Mouse (Mus musculus) left cerebral cortex, postnatal 14 days (tissue): Measurements from ENCODE around the gene H2al2a. TPM values are rescaled to one million over a fixed set of nuclear protein-coding genes. Genes with fewer than 3 reads are reported as not detected.

Experiments used
- DNase-seq, 2 experiments: peaks; one replicate each; pipeline ENCODE4 v3.0.0; 2021 to 2022; ENCODE audit warnings: low spot score in 2 of 2, mixed read lengths in 1 of 2
- intact Hi-C: fragments of 180-260 bp; cut with DNase I; formaldehyde crosslinking; loops from one replicate; pipeline ENCODE4 v1.15.1; 2025
- total RNA-seq, 2 experiments: library from RNA; stranded (reverse); gene quantifications; 2 replicates each; pipeline ENCODE4 v1.2.3; 2021

The H2al2a gene
- total RNA-seq, 2 experiments from 2014 or later, result not detected

DNA sequence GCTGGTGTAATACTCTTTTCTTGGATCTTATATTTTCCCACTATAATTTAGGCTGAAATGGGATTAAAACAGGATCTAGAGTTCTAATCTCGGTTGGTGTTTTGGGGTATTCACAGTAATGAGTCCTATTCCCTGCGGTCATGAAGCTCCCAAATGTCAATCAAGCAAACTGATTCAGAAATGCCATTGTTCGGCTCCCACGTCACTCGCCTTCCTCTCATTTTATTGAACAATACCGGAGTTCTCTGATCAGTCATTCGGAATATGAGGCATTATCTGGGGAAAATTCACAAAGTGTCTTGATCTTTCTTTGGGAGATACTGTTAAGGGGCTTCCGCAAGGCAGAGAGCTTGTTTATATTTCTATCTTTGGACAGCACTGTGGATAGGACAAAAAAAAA, 33.8 kb upstream of the H2al2a start:
- no peak for DNase-seq

GRCm38 (mm10) chr2:18029656-18030055, 32.9 kb upstream of the H2al2a start:
- DNase-seq, result no peak
- intact Hi-C loops, result loop anchor here (5.0 to 10.0 kb wide), 6 partner anchors 33 to 663 kb away; partner anchors contain the start of gene Spag6

More for the DNA sequence above, 33.8 kb upstream of the H2al2a start:
- intact Hi-C loops, result no loop called here

DNA sequence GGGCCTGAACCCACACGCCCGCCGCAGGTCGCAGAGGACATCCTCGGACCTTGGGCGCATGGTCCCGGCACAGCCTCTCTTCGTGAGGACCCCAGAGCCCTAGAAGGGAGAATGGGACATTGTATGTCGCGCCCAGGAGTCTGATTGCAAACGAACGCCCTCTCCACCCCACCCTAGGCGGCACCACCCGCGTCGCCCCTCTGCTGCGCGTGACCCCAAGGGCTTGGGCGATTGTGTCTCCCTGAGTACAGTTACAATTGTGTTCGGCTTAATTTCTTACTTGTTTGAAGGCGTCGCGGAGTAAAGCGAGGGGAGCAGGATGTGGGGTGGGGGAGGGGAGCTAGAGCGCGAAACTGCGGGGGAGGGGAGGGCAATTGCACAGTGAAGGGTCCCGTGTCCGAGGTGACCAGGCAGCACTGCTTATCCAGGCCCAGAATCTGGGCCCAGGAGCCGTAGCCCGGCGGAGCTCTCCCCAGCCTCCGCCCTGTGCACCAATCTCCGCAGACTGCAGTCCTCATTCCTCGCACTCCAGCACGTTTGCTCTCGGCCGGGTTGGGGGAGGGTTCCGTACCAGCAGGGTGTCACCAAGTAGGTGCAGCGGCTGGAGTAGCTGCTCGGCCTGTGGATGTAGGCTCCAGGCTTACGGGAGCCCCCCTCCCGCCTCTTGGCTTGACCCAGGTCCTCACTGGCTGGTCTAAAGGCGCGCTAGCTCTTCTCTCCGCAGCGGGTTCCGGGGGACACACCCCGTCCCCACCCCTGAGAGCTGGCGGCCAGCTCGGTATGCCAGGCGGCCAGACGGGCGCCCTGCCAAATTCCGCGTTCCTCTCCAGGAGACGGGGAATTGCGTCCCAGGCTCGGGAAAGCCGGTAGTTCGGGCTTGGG, 31.6 kb upstream of the H2al2a start:
- intact Hi-C loops, result loop anchor here (5.0 to 10.0 kb wide), 6 partner anchors 34 to 664 kb away; partner anchors contain the start of gene Spag6
- DNase-seq, result peak; percentile 75 to 78

DNA sequence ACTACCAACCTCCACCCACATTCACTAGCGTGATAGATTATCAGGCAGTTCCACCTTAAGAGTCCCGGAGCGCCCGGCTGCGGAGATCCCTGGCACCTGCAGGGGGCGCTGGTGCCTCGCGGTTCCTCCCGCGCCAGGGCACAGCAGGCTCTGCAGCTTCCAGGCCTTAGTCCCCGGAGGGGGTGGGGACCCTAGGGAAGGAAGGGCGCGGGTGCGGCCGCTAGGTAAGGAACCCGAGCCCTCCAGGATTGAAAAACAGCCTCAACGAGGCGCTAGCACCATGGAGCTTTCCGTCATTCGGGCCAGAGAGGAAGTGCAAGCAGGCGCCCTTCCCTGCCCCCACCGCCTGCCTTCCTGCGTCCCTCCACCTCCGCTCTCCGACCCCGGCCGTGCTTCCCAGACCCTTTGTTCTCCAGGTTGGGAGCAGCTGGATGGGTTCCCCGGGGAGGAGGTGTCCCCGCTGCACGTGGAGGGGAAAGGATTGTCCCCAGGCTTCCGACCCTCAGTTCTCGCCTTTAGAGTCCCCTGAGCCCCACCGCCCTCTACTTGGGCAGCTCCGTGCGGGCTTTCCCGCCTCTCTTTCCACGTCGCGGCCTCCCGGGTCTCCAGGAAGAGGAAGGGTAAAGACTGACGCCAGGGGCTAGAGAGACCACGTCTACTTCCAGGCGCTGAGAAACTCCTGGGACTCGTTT, 30.8 kb upstream of the H2al2a start:
- DNase-seq, result peak; percentile 95
- intact Hi-C loops, result loop anchor here (5.0 to 10.0 kb wide), 6 partner anchors 35 to 665 kb away; partner anchors contain the start of gene Spag6

- DNase-seq, result peak in 1 of 2 experiments; percentile 38
- intact Hi-C loops, result loop anchor here (5.0 to 10.0 kb wide), 6 partner anchors 36 to 666 kb away; partner anchors contain the start of gene Spag6
These were observed 29.6 kb upstream of the H2al2a start for GRCm38 (mm10) chr2:18026116-18026947.

DNA sequence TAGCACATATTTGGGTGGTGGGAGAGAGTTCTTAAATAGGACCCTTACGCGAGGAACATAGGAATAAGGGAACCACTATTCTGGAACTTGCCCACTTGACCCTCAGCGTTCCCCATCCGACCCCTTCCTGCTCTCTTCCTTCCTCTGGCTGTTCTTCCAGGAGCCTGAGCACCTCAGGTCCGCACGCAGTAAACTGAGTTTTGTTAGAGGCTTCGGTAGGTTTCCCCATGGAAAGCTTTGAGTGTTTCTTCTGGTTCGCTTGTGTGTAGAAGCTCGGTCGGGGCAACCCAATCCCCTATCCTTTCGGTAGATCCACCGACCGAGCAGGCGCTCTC, 29.0 kb upstream of the H2al2a start:
- intact Hi-C loops, result loop anchor here (5.0 to 10.0 kb wide), 6 partner anchors 37 to 667 kb away; partner anchors contain the start of gene Spag6
- DNase-seq, result no peak

DNA sequence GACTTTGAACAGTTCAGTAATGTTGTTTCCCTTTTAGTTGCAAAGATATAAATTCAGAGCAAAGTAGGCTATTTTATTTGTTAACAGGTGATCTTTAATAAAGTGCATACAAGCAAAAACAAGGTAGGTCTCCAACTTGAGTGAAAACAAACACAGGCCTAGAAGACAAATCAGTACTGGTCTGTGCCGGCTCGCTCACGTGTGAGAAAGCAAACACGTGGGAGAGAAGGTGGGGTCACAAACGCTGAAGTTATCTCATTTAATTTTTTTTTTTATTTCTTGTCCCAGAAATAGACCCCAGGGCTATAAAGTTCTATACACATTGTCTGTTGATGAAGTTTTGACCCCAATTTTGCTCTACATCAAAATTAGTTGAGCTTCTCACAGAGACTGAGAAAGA, 28.4 kb upstream of the H2al2a start:
- intact Hi-C loops, result loop anchor here (5.0 to 10.0 kb wide), 6 partner anchors 37 to 667 kb away; partner anchors contain the start of gene Spag6
- no peak for DNase-seq

- intact Hi-C loops, result loop anchor here (10.0 kb wide), 2 partner anchors 168 to 378 kb away; no protein-coding TSS in a partner anchor
- DNase-seq, result no peak
These were observed 26.1 kb upstream of the H2al2a start for GRCm38 (mm10) chr2:18022886-18023285.

DNA sequence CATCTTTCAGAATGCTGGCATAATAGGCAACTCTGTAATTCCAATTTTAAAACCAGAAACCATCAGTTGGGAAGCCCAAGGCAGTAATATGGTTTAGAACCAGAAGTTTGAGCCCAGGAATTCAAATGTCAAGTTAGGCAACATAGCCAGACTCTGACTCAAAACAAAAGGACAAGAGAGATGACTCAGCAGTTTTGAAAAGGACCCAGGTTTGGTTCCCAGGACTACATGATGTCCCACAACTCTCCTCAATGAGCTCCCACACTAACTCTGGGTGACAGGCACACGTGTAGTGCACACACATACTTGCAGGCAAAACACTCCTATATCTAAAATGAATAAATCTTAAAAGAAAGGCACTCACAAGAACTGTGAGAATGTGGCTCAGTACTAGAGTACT, 22.4 kb upstream of the H2al2a start:
- intact Hi-C loops, result no loop called here
- no peak for DNase-seq

DNA sequence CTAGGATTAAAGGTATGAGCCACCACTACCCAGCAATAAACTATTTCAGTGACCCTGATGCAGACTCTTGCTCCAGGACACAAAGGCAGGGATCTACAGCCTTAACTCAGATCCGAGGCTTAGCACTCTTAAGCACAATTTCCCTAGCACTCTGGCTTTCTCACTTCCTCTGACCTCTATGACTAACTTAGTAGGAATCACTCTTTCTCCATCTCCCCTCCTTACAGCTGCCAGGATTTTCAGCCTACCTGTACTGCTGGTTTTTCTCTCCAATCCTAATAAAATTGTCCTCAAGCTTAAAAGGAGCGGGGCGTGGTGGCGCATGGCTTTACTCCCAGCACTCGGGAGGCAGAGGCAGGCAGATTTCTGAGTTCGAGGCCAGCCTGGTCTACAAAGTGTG, 20.6 kb upstream of the H2al2a start:
- DNase-seq, result no peak
- intact Hi-C loops, result no loop called here

DNA sequence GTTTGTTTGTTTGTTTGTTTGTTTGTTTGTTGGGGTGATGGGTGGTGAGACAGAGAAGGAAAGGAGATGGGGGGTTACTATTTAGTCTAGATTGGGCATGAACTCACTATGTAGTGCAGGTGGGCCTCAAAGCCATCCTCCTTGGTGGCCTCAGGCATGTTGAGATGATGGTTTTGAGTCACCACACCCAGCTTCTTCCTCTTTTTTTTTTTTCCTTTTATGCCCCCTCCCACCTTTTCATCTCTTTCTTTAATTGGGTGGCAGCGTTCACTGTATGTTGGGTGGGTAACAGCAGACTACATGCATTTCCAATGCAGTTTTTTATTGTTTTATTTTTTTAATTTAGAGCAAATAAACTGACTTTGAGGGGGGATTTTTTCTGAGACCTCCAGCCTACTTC, 19.9 kb upstream of the H2al2a start:
- DNase-seq, result no peak
- intact Hi-C loops, result no loop called here

DNA sequence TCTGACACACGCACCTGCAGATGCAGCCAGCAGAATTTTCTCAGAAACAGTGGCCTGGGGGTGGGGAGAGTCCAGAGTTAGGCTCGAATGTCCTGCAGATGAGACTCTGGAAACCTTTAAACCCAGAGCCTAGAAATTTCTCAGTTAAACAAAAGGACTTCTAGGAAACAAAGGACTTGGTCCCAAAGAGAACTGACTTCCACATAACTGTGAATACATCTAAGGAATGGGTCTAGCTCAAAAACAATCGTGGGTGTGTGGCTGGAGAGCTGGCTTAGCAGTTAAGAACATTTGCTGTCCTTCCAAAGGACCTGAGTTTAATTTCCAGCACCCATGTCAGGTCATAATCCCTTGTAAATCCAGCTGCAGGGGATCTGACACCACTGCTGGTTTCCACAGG, 18.8 kb upstream of the H2al2a start:
- intact Hi-C loops, result no loop called here
- DNase-seq, result no peak

- DNase-seq, result no peak
- intact Hi-C loops, result no loop called here
These were observed 16.1 kb upstream of the H2al2a start for GRCm38 (mm10) chr2:18012866-18013265.

DNA sequence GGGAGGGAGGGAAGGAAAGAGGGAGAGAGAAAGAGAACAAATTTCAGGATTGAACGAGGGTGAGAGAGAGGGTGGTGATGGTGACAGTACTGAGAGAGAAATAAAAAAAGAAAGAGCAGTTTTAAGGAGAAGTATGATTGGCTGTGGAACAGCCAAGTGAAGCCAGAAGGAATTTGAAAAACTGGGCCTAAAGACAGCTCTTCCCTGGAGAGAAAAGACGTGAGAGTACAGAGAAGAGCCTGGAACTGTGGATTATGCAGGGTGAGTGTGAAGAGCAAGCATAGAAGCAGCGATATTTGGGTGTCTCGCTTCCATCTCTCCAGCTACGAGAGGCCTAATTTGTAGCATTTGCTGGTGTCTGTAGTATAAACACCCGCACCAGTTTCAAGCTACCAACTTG, 14.5 kb upstream of the H2al2a start:
- intact Hi-C loops, result no loop called here

DNA sequence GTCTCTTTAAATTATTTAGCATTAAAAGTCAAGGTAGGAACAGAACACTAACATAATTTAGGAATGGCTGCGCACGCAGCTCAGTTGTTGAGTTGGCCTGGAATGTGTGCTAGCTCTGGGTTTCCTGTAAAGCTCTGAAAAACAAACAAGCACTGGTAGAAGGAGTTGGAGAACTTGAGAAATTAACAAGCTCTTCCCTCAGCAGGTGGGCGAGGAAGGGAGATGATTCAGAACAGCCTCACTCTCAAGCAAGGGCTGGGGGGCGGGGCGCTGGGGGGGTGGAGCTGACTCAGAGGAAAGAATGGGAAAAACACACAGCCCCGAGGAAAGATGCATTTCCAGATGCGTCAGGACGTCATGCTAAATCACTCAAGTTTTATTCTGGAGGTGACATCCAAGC, 8.4 kb upstream of the H2al2a start:
- DNase-seq, result peak in 1 of 2 experiments; percentile 11
- intact Hi-C loops, result loop anchor here (5.0 kb wide), 1 partner anchor 807 kb away; no protein-coding TSS in a partner anchor

More for the DNA sequence above, 14.5 kb upstream of the H2al2a start:
- no peak for DNase-seq

- no peak for DNase-seq
- intact Hi-C loops, result no loop called here
These were observed 7.5 kb upstream of the H2al2a start for GRCm38 (mm10) chr2:18004286-18004685.

DNA sequence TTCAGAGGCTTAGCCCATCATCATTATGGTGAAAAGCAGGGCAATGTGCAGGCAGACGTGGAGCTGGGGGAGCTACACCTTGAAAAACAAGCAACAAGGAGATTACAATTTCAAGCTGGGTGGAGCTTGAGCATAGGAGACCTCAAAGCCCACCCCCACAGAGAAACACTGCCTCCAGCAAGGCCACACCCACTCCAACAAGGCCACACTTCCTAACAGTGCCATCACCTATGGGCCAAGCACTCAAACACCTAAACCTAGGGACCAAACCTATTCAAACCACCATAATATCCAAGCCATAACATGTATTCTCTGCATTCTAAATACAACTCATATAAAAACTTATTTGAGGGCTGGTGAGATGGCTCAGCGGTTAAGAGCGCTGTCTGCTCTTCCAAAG, 5.5 kb upstream of the H2al2a start:
- no peak for DNase-seq
- intact Hi-C loops, result no loop called here

DNA sequence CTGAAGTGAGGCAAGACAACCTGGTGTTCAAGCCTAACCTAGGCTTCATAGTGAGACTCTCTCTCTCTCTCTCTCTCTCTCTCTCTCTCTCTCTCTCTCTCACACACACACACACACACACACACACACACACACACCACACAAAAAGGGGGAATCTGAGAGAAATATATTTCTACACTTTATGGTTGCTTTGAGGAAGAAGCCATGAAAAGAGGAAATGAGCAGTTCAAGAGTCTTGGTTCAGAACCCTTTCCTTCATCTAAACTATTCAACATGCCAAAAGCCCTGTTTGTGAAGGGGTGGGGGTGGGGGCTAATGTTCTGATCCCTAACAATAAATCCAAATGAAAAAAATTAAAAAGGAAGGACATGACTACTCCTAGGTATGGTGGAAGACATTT, 7.2 kb downstream of the H2al2a start:
- intact Hi-C loops, result no loop called here
- no peak for DNase-seq

GRCm38 (mm10) chr2:17989115-17989514, 7.6 kb downstream of the H2al2a start:
- intact Hi-C loops, result no loop called here
- no peak for DNase-seq
